Mouse (Mus musculus): Measurements from ENCODE around the gene Blnk. TPM values are rescaled to one million over a fixed set of nuclear protein-coding genes. Genes with fewer than 3 reads are reported as not detected.

Gene Blnk
- total RNA-seq, 2 experiments from 2014 or later: 2.3 to 2.4 TPM

DNA sequence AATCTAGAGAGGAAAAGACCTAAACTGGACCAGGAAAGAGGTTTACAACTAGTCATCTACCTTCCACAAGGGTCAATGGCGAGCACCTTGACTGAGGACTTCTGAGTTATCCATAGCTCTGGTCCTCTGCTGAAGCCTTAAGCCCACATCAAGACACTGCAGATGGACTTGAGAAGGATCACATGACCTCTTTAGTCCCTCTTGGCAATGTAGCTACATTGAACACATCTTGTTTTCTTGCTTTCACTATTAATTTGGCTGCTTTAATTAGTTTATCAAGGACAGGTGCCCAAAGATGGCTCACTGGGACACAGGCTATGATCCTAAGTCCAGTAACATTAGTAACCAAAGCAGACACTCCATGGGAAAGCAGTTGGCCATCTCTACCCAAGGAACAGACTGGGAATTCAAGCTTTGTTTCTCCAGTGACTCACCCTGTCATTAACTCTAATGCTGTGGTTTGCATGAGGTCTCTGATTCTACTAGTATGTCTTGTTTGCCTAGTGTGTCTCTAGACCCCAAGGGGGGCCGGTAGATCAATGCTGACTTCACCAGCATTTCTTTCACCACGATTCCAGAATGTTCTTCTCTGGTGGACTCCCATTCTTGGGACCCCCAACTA, 9.5 kb upstream of the Blnk start:
- DNase-seq (ENCODE audit: low spot score in 2 of 2): no peak

- DNase-seq (ENCODE audit: low spot score in 2 of 2): no peak
Observed at GRCm38 (mm10) chr19:40999569-40999968, 5.2 kb upstream of the Blnk start.

- no peak for DNase-seq (ENCODE audit: low spot score in 2 of 2)
Observed at GRCm38 (mm10) chr19:40998469-40999170, 4.3 kb upstream of the Blnk start.

DNA sequence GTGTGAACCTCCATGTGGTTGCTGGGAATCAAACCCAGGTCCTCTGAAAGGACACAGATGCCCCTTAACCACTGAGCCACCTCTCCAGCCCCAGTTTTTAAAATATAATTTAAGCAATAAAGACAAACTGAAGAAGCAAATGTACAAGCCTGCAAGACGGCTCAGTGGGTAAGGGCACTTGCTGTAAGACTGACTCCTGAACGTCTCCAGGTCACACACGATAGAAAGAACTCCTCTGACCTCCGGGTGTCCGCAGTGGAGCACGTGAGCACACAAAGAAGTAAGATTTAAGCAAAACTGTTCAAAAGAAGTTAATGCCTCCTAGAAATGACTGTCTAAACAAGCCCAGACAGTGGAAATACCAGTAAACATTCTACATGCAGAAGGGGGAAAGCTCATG, 2.4 kb upstream of the Blnk start:
- DNase-seq (ENCODE audit: low spot score in 2 of 2): no peak

DNA sequence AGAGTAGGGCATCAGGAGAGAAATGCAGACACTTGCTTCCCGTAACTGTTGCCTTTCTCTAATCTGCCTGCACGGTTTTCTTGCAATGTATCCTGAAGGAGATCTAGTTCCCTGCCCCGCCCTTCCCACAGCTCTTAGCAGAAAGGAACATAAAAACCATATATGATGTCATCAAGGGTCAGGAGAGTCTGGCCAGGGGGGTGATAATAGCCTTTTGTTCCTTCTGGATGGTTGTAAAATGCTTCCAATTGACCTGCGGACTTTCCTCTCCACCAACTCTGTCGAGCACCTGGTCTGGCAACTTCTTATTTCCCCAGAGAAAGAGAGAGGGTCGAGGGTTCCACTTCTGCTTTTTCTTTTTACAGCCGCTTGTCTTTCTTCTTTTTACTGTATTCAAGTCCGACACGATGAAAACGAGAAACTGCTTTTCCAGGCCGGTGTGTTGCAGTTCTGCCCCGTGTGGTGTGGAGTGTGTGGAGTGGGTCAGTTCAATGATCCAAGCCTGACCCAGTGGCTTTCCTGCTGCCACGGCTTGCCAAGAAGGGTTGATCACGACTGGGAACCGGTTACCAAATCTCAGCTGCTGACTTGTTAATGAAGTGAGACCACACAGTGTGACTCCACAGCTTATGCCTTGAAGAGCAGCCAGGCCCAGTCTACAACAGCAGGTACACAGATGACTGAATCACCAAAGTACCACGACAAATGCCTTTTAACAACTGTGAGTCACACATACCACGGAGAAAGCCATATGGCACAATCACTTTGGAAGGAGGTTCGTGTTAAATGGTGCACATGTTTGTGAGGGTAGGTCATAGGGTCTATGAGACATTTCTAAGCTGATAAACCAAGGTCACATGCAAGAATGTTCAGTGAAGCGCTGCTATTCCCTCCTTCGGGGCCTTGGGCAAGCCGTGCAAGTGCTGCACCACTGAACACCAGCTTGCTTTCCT, 1.4 kb upstream of the Blnk start:
- no peak for DNase-seq (ENCODE audit: low spot score in 2 of 2)

- DNase-seq (ENCODE audit: low spot score in 2 of 2): no peak
Observed at GRCm38 (mm10) chr19:40994911-40995310, 576 bp upstream of the Blnk start.

GRCm38 (mm10) chr19:40993356-40993755, 979 bp downstream of the Blnk start:
- DNase-seq (ENCODE audit: low spot score in 2 of 2): no peak

DNA sequence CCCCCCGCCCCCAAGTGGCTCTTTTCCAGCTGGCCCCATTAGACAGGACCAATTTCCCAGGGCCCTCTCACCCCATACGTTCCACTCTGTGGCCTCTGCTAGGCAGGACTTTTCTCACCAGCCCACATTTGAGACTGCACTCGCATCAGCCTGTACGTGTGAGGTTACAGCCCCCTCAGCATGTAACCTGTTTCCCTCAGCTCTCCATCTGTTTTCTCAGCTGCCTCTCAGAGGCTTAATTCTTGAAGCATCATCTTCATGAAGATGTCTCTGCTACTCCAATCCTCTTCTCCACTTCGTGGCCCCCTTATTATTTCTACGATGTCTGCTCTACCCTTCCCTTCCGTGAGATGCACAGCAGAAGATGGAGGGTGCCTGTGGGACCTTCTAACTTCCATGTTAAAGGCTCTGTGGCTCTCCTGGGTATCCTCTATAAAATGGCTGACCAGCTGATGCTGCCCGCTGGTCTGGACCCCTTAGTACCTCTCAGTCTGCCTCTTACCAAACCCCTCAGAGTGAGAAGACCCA, 1.8 kb downstream of the Blnk start:
- DNase-seq (ENCODE audit: low spot score in 2 of 2): no peak

- no peak for DNase-seq (ENCODE audit: low spot score in 2 of 2)
Observed at GRCm38 (mm10) chr19:40992096-40992495, 2.2 kb downstream of the Blnk start.

DNA sequence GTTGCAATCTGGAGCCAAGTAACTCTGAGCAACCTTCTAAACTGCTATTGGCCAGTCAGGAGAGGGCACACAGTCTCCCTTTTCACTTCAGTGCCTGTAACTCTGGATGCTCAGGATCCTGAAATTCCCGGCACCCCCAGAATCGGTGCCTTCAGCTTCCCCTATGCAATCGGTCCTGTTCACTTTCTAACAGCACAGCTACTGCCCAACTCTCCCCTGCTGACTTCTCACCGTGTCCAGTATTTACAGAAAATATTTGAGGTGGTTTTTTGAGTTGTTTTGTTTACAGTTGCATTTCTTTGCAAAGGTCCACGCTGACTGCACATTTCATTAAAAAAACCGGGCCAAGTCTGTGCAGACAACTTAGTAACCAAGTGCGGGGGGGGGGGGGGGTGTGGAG, 2.7 kb downstream of the Blnk start:
- DNase-seq (ENCODE audit: low spot score in 2 of 2): no peak

DNA sequence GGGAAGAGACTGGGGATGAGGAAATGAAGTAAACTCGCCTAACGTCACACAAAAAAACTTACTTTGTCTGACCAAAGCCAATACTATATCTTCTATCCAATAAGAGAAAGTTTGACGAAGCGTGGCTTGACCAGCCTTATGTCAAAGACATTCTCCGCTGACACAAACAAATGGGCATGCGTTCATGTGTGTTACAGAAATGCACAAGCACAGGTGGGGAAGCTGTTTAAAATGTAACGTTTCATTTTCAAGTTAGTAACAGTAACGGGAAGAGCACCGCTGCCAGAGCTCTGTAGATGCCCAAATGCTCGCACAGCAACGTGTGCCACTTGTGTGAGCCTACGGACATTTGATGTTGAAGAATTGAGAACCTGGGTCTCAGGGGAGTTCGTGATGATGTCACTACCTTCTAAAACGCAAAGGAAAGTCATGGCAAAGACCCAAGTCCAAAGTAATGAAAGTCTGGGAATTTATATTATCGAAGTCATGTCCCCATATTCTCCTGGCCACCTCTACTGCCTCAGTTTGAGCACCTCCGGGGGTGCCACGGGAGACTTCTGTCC, 3.5 kb downstream of the Blnk start:
- DNase-seq (ENCODE audit: low spot score in 2 of 2): no peak

- no peak for DNase-seq (ENCODE audit: low spot score in 2 of 2)
Observed at GRCm38 (mm10) chr19:40989961-40990600, 4.3 kb downstream of the Blnk start.

DNA sequence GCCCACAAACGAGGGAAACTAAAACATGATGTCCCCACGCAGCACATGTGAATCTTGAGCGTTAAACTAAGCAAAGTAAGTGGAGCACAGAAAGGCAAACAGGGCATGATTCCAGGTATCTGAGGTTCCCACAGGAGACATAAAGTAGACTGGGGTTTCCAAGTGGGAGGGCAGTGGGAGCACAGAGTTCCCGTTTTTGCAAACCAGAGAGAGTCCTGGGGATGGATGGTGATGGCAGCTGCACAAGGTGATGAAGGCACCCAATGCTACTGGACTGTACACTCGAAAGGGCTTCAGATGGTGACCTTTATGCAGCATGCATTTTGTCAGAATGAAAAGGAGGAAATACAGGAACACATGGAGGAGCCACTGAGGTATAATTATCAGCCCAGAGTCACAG, 5.5 kb downstream of the Blnk start:
- DNase-seq (ENCODE audit: low spot score in 2 of 2): no peak

GRCm38 (mm10) chr19:40984536-40984935, 9.8 kb downstream of the Blnk start:
- DNase-seq (ENCODE audit: low spot score in 2 of 2): no peak

DNA sequence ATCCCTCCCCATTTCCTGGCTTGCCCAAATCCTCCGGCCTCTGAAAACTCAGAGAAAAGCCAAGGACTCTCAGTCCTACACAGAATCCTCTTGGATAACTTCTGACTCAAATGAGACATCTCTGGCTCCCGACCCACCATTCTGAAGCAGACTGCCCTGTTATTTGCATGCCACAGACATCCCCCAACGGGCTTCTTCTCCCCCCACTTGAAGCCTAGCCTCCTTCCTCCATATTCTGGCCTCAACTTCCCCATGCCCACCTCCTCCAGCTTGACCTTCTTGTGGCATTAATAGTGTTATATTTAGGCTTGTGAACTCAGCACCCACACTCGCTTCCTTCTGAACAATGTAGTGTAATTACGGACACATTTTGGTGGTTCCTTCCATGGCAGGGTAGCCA, 13.7 kb downstream of the Blnk start:
- no peak for DNase-seq (ENCODE audit: low spot score in 2 of 2)

- DNase-seq (ENCODE audit: low spot score in 2 of 2): no peak
Observed at GRCm38 (mm10) chr19:40978026-40978425, 16.3 kb downstream of the Blnk start.

- no peak for DNase-seq (ENCODE audit: low spot score in 2 of 2)
Observed at GRCm38 (mm10) chr19:40976946-40977917, 17.1 kb downstream of the Blnk start.

- no peak for DNase-seq (ENCODE audit: low spot score in 2 of 2)
Observed at GRCm38 (mm10) chr19:40971273-40971914, 22.9 kb downstream of the Blnk start.

- no peak for DNase-seq (ENCODE audit: low spot score in 2 of 2)
Observed at GRCm38 (mm10) chr19:40970775-40971174, 23.6 kb downstream of the Blnk start.

Measured in layer of hippocampus, postnatal 10 days (tissue).